Mouse (Mus musculus) urinary bladder, postnatal 25 days (tissue): ENCODE results near the gene Il12a.

Experiments used
- DNase-seq: peaks from one replicate; pipeline ENCODE4 v3.0.0; 2022; ENCODE audit warnings: low spot score

The Il12a gene

DNA sequence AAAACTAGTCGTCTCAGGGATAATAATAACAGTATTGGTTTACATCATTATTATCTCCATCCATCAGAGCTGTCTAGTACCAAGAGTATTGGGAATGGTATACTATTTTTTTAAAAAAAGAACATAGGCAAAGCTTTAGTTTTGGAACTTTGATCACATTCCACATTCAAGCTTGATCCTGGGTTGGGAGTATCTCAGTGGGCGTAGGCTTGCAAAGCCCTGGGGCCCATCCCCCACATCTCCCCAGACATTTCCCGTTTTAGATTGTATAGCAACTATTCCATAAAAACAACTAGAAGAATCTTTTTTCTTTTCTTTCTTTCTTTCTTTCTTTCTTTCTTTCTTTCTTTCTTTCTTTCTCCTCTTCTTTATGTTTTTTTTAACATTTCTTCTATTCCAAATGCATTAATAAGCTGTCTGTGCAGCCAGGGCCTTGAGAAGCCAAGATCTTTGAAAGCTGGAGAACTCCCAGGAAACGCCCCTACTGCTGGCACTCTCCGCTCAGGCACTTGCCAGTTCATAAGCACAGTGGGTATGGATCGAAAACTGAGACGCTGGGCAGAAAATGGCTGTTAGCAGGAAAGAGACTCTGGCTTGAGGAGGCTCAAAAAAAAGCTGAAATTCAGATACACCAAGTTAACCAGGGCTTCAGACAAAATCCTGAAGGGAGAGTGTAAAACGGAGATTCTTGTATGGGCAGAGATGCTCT lies 3.4 kb upstream of the Il12a start:
- no peak for DNase-seq

- no peak for DNase-seq
Measured at GRCm38 (mm10) chr3:68689346-68689745, 1.1 kb upstream of the Il12a start.

DNA sequence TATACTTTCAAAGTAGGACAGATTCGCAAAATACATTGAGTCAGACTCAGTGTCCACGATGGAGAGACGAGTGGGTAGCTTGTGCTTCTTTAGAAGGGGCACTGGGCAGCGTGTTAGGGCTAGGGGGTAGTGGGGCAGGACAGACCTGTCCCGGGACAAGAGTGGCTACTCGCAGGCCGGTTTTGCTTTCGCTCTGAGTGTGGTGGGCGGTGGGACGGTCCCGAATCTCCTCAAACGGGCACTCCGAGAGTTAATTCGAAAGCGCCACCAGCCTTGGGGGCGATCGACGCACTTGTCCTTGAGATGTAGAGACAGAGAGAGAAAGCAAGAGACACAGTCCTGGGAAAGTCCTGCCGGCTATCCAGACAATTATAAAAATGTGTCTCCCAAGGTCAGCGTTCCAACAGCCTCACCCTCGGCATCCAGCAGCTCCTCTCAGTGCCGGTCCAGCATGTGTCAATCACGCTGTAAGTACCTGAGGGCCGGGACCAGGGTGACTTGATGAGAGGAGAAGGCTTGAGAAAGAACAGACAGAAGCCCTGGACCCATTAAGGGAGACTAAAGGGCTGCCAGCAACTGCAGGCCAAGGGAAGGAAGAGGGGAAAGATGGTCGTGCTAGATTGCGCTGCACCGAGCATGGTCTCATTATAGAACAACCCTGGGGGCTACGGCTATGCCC lies 795 bp downstream of the Il12a start:
- no peak for DNase-seq

DNA sequence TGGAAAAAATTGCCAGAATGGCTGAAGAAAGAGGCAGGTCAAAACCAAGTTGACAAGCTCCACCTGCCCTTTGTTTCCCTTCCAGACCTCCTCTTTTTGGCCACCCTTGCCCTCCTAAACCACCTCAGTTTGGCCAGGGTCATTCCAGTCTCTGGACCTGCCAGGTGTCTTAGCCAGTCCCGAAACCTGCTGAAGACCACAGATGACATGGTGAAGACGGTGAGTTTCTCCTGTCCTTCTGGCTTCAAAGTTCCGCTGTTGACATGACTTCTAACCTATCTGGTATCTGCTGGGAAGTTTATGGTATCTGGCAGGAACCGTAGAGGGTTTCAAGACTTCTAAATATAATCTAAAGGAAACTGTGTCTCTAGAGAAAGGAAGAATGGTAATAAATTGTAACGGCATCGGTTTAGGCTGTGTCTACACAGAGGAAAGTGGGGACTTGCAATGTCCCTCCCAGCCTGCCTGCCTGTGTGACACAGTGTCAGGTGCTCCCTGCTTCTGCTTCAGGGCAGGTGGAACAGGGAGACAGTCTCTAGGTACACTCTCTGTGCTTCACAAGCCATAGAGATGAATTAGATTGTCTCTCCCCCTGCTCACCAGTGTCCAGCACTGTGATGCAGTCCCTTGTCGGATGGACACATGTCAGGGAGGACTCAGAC lies 1.6 kb downstream of the Il12a start:
- no peak for DNase-seq

- DNase-seq = no peak
Measured at GRCm38 (mm10) chr3:68692600-68693225, 2.3 kb downstream of the Il12a start.

DNA sequence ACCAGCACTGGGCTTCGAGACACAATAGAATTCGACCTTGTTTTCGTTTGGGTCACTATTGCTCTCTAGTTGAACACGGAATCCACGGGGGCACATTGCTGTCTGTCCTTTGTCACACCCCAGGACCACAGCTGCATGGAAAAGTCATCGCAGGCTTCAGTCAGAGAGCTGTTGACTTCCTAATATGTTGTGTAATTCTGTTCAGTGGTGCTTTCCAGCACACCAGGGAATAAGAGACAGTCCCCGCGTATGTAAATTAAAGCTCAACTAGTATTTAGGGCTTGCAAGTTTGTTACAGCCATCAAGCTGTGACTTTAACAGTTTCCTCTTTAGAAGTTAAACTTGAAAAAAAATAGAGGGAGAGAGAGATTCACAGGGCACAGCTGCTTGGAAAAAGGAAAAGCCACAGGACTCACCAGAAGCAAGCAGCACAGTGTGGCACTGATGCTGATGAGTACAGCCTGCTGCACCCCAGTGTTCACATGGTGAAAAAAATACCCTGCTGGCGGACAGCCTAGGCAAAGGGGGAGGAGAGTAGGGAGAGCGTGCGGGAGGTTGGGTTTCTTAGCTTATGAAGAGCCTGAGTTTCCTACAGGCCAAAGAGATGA lies 3.1 kb downstream of the Il12a start:
- peak; percentile 36 for DNase-seq

DNA sequence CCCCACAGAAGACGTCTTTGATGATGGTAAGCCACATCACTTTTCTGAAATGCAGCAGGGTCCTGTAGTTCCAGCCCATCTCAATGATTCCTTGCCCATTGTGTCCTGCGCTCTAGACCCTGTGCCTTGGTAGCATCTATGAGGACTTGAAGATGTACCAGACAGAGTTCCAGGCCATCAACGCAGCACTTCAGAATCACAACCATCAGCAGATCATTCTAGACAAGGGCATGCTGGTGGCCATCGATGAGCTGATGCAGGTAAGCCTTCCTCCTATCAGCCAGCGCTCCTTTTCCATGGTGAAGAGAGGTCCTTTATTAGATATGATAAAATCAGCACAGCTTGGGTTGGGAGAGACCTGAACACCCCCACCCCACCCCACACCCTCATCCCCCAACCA lies 4.9 kb downstream of the Il12a start:
- no peak for DNase-seq

- DNase-seq = no peak
Measured at GRCm38 (mm10) chr3:68696495-68697200, 6.2 kb downstream of the Il12a start.

GRCm38 (mm10) chr3:68698601-68699000 lies 8.2 kb downstream of the Il12a start:
- no peak for DNase-seq

- DNase-seq = no peak
Measured at GRCm38 (mm10) chr3:68700091-68700490, 9.6 kb downstream of the Il12a start.

GRCm38 (mm10) chr3:68706307-68706706 lies 15.9 kb downstream of the Il12a start:
- DNase-seq = no peak

GRCm38 (mm10) chr3:68708230-68708629 lies 17.8 kb downstream of the Il12a start:
- DNase-seq = peak; percentile 44

GRCm38 (mm10) chr3:68709198-68709797 lies 18.9 kb downstream of the Il12a start:
- DNase-seq = peak; percentile 53

DNA sequence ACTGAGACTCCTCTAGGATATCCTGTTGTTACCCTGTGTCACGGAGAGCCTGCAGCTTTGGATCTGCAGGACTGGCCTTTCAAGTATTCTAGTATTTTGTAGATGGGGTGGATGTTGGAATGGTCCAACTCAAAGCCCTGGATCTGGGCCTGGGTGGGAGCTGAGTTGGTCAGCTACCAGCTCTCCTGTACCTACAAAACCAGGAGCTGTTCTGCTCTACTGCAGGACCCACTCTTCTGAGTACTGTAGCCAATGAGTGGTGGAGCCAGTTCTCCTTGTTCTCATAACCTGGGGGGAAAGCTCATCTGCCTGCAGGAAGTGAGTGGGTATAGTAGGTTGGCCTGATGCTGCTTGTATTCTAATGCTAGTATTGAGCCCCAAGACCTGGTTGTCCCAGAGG lies 20.0 kb downstream of the Il12a start:
- no peak for DNase-seq

- no peak for DNase-seq
Measured at GRCm38 (mm10) chr3:68711510-68711909, 21.1 kb downstream of the Il12a start.

GRCm38 (mm10) chr3:68713550-68713949 lies 23.1 kb downstream of the Il12a start:
- peak; percentile 69 for DNase-seq

DNA sequence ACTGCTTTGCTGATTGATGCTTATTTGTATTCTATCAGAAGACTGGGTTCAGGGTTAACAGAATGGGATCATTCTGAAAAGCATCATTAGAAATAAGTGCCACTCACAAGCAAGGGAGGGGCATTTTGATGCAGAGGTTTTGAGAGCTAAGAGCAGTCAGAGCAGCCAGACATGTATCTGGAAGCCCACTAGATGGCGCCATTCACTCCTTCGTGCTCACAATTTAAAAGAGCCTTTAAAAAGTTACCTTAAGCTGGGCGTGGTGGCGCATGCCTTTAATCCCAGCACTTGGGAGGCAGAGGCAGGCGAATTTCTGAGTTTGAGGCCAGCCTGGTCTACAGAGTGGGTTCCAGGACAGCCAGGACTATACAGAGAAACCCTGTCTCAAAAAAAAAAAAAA lies 26.9 kb downstream of the Il12a start:
- DNase-seq = peak; percentile 20

DNA sequence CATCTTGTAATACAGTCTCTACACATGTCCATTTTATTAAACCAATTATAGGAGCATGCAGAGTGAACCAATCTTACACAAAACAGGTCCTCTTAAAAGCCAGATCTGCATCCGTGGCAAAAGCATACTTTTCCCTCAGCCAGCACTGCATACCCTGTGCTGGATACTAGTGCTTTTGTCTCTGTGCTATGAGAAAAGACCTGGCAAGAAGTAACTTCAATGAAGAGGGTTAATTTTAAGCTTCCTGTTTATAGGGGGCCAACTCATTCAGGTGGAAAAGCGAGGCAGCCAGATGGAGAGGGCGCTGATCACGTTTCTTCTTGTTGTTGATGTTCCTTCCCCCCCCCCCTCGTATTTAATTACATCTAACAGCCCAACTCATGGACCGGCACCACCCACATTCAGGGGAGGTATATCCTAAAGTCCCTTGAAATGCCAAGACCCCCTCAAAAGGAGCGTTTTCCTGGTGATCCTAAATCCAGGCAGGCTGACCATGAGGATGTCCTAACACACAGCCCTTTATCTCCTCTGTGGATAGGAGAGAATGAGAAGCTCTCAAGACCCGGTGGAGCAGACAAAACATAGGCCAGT lies 28.9 kb downstream of the Il12a start:
- no peak for DNase-seq

DNA sequence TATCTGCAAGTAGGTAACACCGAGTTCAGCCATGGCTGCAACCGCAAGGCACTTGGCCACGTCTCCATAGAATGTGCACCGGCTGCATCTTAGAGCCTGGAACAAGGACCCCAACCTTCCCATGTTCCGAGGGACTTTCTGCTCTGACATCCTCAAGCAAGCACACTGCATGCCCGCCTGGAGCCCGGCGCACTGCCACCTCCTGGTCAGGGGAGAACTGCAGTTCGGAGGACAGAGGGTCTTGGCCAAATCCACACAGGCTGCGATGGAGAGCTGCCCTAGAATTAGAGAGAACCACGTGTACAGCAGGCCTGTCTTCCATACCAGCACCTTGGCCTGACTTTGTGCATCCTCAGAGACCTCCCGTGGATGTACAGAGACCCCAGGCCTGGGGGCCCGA lies 29.8 kb downstream of the Il12a start:
- DNase-seq = no peak

GRCm38 (mm10) chr3:68741955-68742354 lies 51.5 kb downstream of the Il12a start:
- no peak for DNase-seq
